ENCODE assay signal across 9 mouse cellular contexts in the genomic region with DNA sequence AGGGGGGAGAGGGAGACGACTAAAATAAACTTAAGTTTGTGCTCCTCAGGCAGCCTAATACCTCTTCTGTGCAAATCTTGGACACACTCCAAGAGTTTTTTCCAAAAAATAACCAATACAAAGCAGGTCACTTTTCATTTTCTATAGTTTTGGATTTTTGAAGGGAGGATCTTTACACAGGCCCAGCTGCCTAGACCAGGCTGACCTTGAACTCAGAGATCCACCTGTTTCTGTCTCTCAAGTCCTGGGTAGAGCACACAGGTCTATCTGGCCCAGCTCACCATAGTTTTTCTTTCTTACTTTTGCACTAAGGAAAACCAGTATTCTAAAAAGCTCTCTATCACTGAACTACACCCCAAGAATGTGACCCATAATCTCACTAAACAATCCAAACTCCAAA. TPM values are rescaled to one million over a fixed set of nuclear protein-coding genes. Genes with fewer than 3 reads are reported as not detected.
A peak's percentile ranks its signal among the peaks of the same experiment; 100 is the strongest.
DNase-seq lines count a peak whose midpoint lies in the region; ATAC-seq and TF ChIP-seq lines count a peak whose summit lies in the region.
"Had no signal": no experiment of that assay in that cellular context is flagged by ENCODE, and none has a peak within 500 bp of the region (broad histone marks: within the 10 kb centered on the region; RNA-seq: fewer than 3 reads in every experiment).

No protein-coding gene starts in this region.

- H3K27ac ChIP-seq in heart, embryonic 13.5 days (replicated peaks): peak overlapping the region; percentile 98
- H3K27ac ChIP-seq in MEL (ENCODE audit: control insufficient read depth, low read depth, low read length) (no peak overlapping the region; the same call in 1 of the 2 replicates), macrophage (peak overlapping the region; percentile 81; the same call in 1 of the 2 replicates)
- no peak overlapping the region for H3K27ac ChIP-seq in hindbrain, embryonic 12.5 days

- H3K4me2 ChIP-seq in heart, embryonic 13.5 days: peak overlapping the region; percentile 69
- H3K4me2 ChIP-seq in hindbrain, embryonic 12.5 days (replicated peaks): peak overlapping the region; percentile 72

- H3K36me3 ChIP-seq in heart, embryonic 13.5 days: peaks cover 13% of the 10 kb centered on the region; the same call in 1 of the 2 replicates
- peaks cover 28 to 41% of the 10 kb centered on the region in 2 experiments for H3K36me3 ChIP-seq in MEL (ENCODE audit: control insufficient read depth in 1 of 2, insufficient read depth in 2 of 2, low read length in 2 of 2)
- H3K36me3 ChIP-seq in hindbrain, embryonic 12.5 days: no peaks in the 10 kb centered on the region
- H3K36me3 ChIP-seq in macrophage (ENCODE audit: inconsistent target): no peaks in the 10 kb centered on the region

- TF ChIP-seq RAD21 in MEL (IDR thresholded peaks at IDR 0.05; ENCODE audit: low read depth, low read length): no peak

- no peak for TF ChIP-seq POLR2A in MEL (IDR thresholded peaks at IDR 0.05; ENCODE audit: control insufficient read depth in 1 of 2, insufficient read depth in 1 of 2, low read depth in 1 of 2, low read length in 2 of 2, poor library complexity in 1 of 2)

- no peak for DNase-seq in heart, postnatal 36 days
- DNase-seq in MEL (ENCODE audit: low read depth, low spot score): peak; percentile 41
- no peak for DNase-seq in layer of hippocampus, adult 18-20 months (ENCODE audit: low spot score in 2 of 2)
- DNase-seq in c-Kit-positive CD71-positive TER-119-positive erythroid progenitor cells, embryonic 14.5 days (ENCODE audit: low spot score): no peak
- DNase-seq in left cerebral cortex, adult 9 months (ENCODE audit: low spot score in 2 of 2): no peak
- DNase-seq: thymus, postnatal 25 days had no signal

- peak overlapping the region; percentile 79 for H3K4me3 ChIP-seq in heart, embryonic 13.5 days
- H3K4me3 ChIP-seq in MEL (ENCODE audit: control insufficient read depth in 1 of 2, insufficient read depth in 1 of 2, low read depth in 2 of 2, low read length in 2 of 2) (peak overlapping the region; percentile 90 to 95), macrophage (ENCODE audit: inconsistent target) (peak overlapping the region; percentile 64)
- H3K4me3 ChIP-seq in hindbrain, embryonic 12.5 days: 0 out of 2 replicates have a peak overlapping the region, but pooled peaks have one; percentile 71

- peaks cover 67% of the 10 kb centered on the region for H3K4me1 ChIP-seq in heart, embryonic 13.5 days
- peaks cover 15 to 28% of the 10 kb centered on the region in 2 experiments for H3K4me1 ChIP-seq in MEL (ENCODE audit: control insufficient read depth in 1 of 2, insufficient read depth in 2 of 2, low read length in 2 of 2)
- H3K4me1 ChIP-seq in hindbrain, embryonic 12.5 days: peaks cover 24% of the 10 kb centered on the region

- no peak for TF ChIP-seq CTCF in MEL (IDR thresholded peaks at IDR 0.05 in 2 of 3, conservative IDR thresholded peaks at IDR 0.05 in 1 of 3; ENCODE audit: control insufficient read depth in 1 of 3, insufficient read depth in 1 of 3, low read depth in 2 of 3, low read length in 3 of 3, poor library complexity in 1 of 3, severe bottlenecking in 1 of 3)

- intact Hi-C loops in heart, postnatal 36 days (cut with DNase I): loop anchor here (5.0 kb wide), 1 partner anchor 93 kb away; no protein-coding TSS in a partner anchor

- no peaks in the 10 kb centered on the region for H3K27me3 ChIP-seq in heart, embryonic 13.5 days (replicated peaks)
- no peaks in the 10 kb centered on the region for H3K27me3 ChIP-seq in MEL (ENCODE audit: control insufficient read depth in 1 of 2, insufficient read depth in 2 of 2, low read length in 2 of 2)
- no peaks in the 10 kb centered on the region for H3K27me3 ChIP-seq in hindbrain, embryonic 12.5 days

- peak overlapping the region; percentile 91 for H3K9ac ChIP-seq in heart, embryonic 13.5 days
- peak overlapping the region; percentile 93 for H3K9ac ChIP-seq in MEL (ENCODE audit: control insufficient read depth, low read depth, low read length, poor library complexity, severe bottlenecking)
- H3K9ac ChIP-seq in hindbrain, embryonic 12.5 days: no peak overlapping the region

- no peaks in the 10 kb centered on the region for H3K9me3 ChIP-seq in heart, embryonic 13.5 days
- no peaks in the 10 kb centered on the region for H3K9me3 ChIP-seq in MEL (replicated peaks; ENCODE audit: insufficient read depth, low read length)
- no peaks in the 10 kb centered on the region for H3K9me3 ChIP-seq in hindbrain, embryonic 12.5 days (replicated peaks)

- 20% methylated on average over 1 of the region's 1 CpGs for WGBS in heart, embryonic 13.5 days
- 83% methylated on average over 1 of the region's 1 CpGs for WGBS in hindbrain, embryonic 12.5 days
- WGBS in macrophage (ENCODE audit: missing documents): 25% methylated on average over 1 of the region's 1 CpGs

- H3K79me2 ChIP-seq in MEL (ENCODE audit: control insufficient read depth, insufficient read depth, low read length, poor library complexity): peaks cover 70% of the 10 kb centered on the region
- H3K79me2 ChIP-seq in macrophage (ENCODE audit: inconsistent target): peaks cover 67% of the 10 kb centered on the region

- no peak for TF ChIP-seq EP300 in MEL (IDR thresholded peaks at IDR 0.05; ENCODE audit: low read depth in 1 of 2, low read length in 2 of 2)

- ATAC-seq in heart, embryonic 13.5 days (ENCODE audit: extremely low read depth, insufficient number of reproducible peaks, low FRiP score, low TSS enrichment): no peak
- no peak for ATAC-seq in hindbrain, embryonic 12.5 days (ENCODE audit: low FRiP score)

TF ChIP-seq in MEL, 35 proteins besides CTCF, POLR2A, EP300 and RAD21 (continues in another document):
- no peak for TF ChIP-seq MXI1 (IDR thresholded peaks at IDR 0.05; ENCODE audit: low read depth, low read length)
- no peak for TF ChIP-seq KAT2A (conservative IDR thresholded peaks at IDR 0.05; ENCODE audit: low read depth, low read length)
- TF ChIP-seq SIN3A (IDR thresholded peaks at IDR 0.05; ENCODE audit: low read length): no peak
- no peak for TF ChIP-seq ZMIZ1 (IDR thresholded peaks at IDR 0.05; ENCODE audit: low read depth, low read length)

RNA-seq across cellular contexts. Expression of a gene that starts 2.5 kb away (rescaled TPM):
- 127 and 134 TPM in 2 replicates for polyA plus RNA-seq in heart, embryonic 13.5 days (2015; fragmentation: Nextera tagmentation; extraction: Ambion mirVana)
- total RNA-seq in heart, postnatal 36 days (2021): 100 to 1,000 TPM; 119 to 123 TPM
- total RNA-seq in MEL (2012; rRNA removed): 158 and 177 TPM in 2 replicates
- polyA plus RNA-seq in MEL (2012; ENCODE audit: insufficient read depth in 1 of 2, insufficient read length in 2 of 2, low read depth in 1 of 2, low replicate concordance in 2 of 2, missing spikeins in 1 of 2) (100 to 1,000 TPM; 310 to 471 TPM), macrophage (2018) (109 to 345 TPM (median 123 TPM) in 3 replicates)
- 250 and 255 TPM in 2 replicates for polyA plus RNA-seq in hindbrain, embryonic 12.5 days (2016; fragmentation: Nextera tagmentation; extraction: Ambion mirVana)
- 1,000 to 10,000 TPM in 11 of 26 experiments, 100 to 1,000 TPM in 15; 773 to 1,275 (median 979) TPM for total RNA-seq in macrophage (2018; cell fraction: chromatin; rRNA removed)
- 100 to 1,000 TPM in 24 of 26 experiments, 10 to 100 TPM in 2; 90.2 to 183 (median 118) TPM for total RNA-seq in macrophage (2018; cell fraction: cytosol; rRNA removed)
- 100 to 1,000 TPM; 424 to 709 (median 586) TPM for total RNA-seq in macrophage (2018; cell fraction: nucleus; rRNA removed)
- total RNA-seq in layer of hippocampus, adult 18-20 months (2021): 100 to 1,000 TPM; 136 to 145 TPM

RNA-seq across cellular contexts. Expression of a gene that starts 36.7 kb away (rescaled TPM):
- 2.8 and 3.0 TPM in 2 replicates for polyA plus RNA-seq in heart, embryonic 13.5 days (2015; fragmentation: Nextera tagmentation; extraction: Ambion mirVana)
- 1 to 10 TPM; 2.4 to 3.6 TPM for total RNA-seq in heart, postnatal 36 days (2021)
- 0.31 and 0.56 TPM in 2 replicates for total RNA-seq in MEL (2012; rRNA removed)
- 1 to 10 TPM in 1 of 2 experiments, not detected in 1; 1.3 TPM for polyA plus RNA-seq in MEL (2012; ENCODE audit: insufficient read depth in 1 of 2, insufficient read length in 2 of 2, low read depth in 1 of 2, low replicate concordance in 2 of 2, missing spikeins in 1 of 2)
- 3.7 and 5.3 TPM in 2 replicates for polyA plus RNA-seq in hindbrain, embryonic 12.5 days (2016; fragmentation: Nextera tagmentation; extraction: Ambion mirVana)
- total RNA-seq in macrophage (2018; cell fraction: chromatin; rRNA removed): 10 to 100 TPM in 13 of 26 experiments, 1 to 10 TPM in 13; 1.8 to 56.2 (median 10.6) TPM
- 1 to 10 TPM in 19 of 26 experiments, under 1 TPM in 7; 0.39 to 5.8 (median 1.6) TPM for total RNA-seq in macrophage (2018; cell fraction: cytosol; rRNA removed)
- total RNA-seq in macrophage (2018; cell fraction: nucleus; rRNA removed): 10 to 100 TPM in 7 of 26 experiments, 1 to 10 TPM in 16, under 1 TPM in 3; 0.49 to 20.7 (median 6.4) TPM
- polyA plus RNA-seq in macrophage (2018): 0.38 to 0.59 TPM (median 0.58 TPM) in 3 replicates
- under 1 TPM; 0.57 to 0.58 TPM for total RNA-seq in layer of hippocampus, adult 18-20 months (2021)

RNA-seq across cellular contexts. Expression of a gene that starts 52.5 kb away (rescaled TPM):
- 30.9 and 34.2 TPM in 2 replicates for polyA plus RNA-seq in heart, embryonic 13.5 days (2015; fragmentation: Nextera tagmentation; extraction: Ambion mirVana)
- total RNA-seq in heart, postnatal 36 days (2021): 10 to 100 TPM; 15.7 to 16.2 TPM
- 9.3 and 9.6 TPM in 2 replicates for total RNA-seq in MEL (2012; rRNA removed)
- polyA plus RNA-seq in MEL (2012; ENCODE audit: insufficient read depth in 1 of 2, insufficient read length in 2 of 2, low read depth in 1 of 2, low replicate concordance in 2 of 2, missing spikeins in 1 of 2): 10 to 100 TPM in 1 of 2 experiments, not detected in 1; 12.2 TPM
- polyA plus RNA-seq in hindbrain, embryonic 12.5 days (2016; fragmentation: Nextera tagmentation; extraction: Ambion mirVana): 35.4 and 40.0 TPM in 2 replicates
- 10 to 100 TPM in 22 of 26 experiments, 1 to 10 TPM in 4; 5.5 to 52.5 (median 24.9) TPM for total RNA-seq in macrophage (2018; cell fraction: chromatin; rRNA removed)
- 10 to 100 TPM in 25 of 26 experiments, 1 to 10 TPM in 1; 9.7 to 59.7 (median 31.6) TPM for total RNA-seq in macrophage (2018; cell fraction: cytosol; rRNA removed)
- 10 to 100 TPM; 10.2 to 90.6 (median 43.6) TPM for total RNA-seq in macrophage (2018; cell fraction: nucleus; rRNA removed)
- polyA plus RNA-seq in macrophage (2018): 4.4 to 20.0 TPM (median 6.2 TPM) in 3 replicates
- 1 to 10 TPM; 1.8 to 1.9 TPM for total RNA-seq in layer of hippocampus, adult 18-20 months (2021)

RNA-seq across cellular contexts. Expression of a gene that starts 56.1 kb away (rescaled TPM):
- 36.7 and 37.1 TPM in 2 replicates for polyA plus RNA-seq in heart, embryonic 13.5 days (2015; fragmentation: Nextera tagmentation; extraction: Ambion mirVana)
- 100 to 1,000 TPM; 248 to 259 TPM for total RNA-seq in heart, postnatal 36 days (2021)
- 15.4 and 16.4 TPM in 2 replicates for total RNA-seq in MEL (2012; rRNA removed)
- polyA plus RNA-seq in MEL (2012; ENCODE audit: insufficient read depth in 1 of 2, insufficient read length in 2 of 2, low read depth in 1 of 2, low replicate concordance in 2 of 2, missing spikeins in 1 of 2): 10 to 100 TPM in 1 of 2 experiments, not detected in 1; 58.2 TPM
- 143 and 150 TPM in 2 replicates for polyA plus RNA-seq in hindbrain, embryonic 12.5 days (2016; fragmentation: Nextera tagmentation; extraction: Ambion mirVana)
- 100 to 1,000 TPM in 25 of 26 experiments, 10 to 100 TPM in 1; 97.4 to 591 (median 259) TPM for total RNA-seq in macrophage (2018; cell fraction: chromatin; rRNA removed)
- 100 to 1,000 TPM; 123 to 196 (median 163) TPM for total RNA-seq in macrophage (2018; cell fraction: cytosol; rRNA removed)
- total RNA-seq in macrophage (2018; cell fraction: nucleus; rRNA removed): 100 to 1,000 TPM; 107 to 224 (median 158) TPM
- polyA plus RNA-seq in macrophage (2018): 105 to 157 TPM (median 139 TPM) in 3 replicates
- 100 to 1,000 TPM; 245 to 258 TPM for total RNA-seq in layer of hippocampus, adult 18-20 months (2021)

Comparison
In these comparisons a context has a peak if more than half of its experiments do, and no peak if none do; other contexts are left out.
1. H3K27ac ChIP-seq: peak in heart, embryonic 13.5 days (single experiment) and macrophage (single experiment); none in MEL (single experiment) and hindbrain, embryonic 12.5 days (single experiment).
2. Peak in every context shown above with its lines, with median percentiles within 50 percentile points of each other: H3K4me3 ChIP-seq.